Mouse (Mus musculus): ENCODE results near the gene Ewsr1. TPM values are rescaled to one million over a fixed set of nuclear protein-coding genes. Genes with fewer than 3 reads are reported as not detected.

Ewsr1 gene
- polyA plus RNA-seq, 1 experiment: 769 TPM

- no peak overlapping the region for H3K4me3 ChIP-seq (ENCODE audit: insufficient read depth, low read length)
- H3K4me1 ChIP-seq (ENCODE audit: control insufficient read depth, insufficient read depth, low read length): no peaks in the 10 kb centered on the region
- TF ChIP-seq POLR2A (IDR thresholded peaks at IDR 0.05; ENCODE audit: low read depth, low read length): no peak
- no peak for TF ChIP-seq CTCF (IDR thresholded peaks at IDR 0.05; ENCODE audit: borderline replicate concordance, insufficient read depth, low read length)
- no peak overlapping the region for H3K27ac ChIP-seq (ENCODE audit: insufficient read depth, low read length)
Observed at GRCm38 (mm10) chr11:5068126-5068971, 30.7 kb downstream of the Ewsr1 start.

GRCm38 (mm10) chr11:5067063-5067462 lies 32.0 kb downstream of the Ewsr1 start:
- TF ChIP-seq POLR2A (IDR thresholded peaks at IDR 0.05; ENCODE audit: low read depth, low read length): no peak
- TF ChIP-seq CTCF (IDR thresholded peaks at IDR 0.05; ENCODE audit: borderline replicate concordance, insufficient read depth, low read length): no peak
- H3K4me1 ChIP-seq (ENCODE audit: control insufficient read depth, insufficient read depth, low read length): peaks cover 2% of the 10 kb centered on the region; the same call in 1 of the 2 replicates
- H3K4me3 ChIP-seq (ENCODE audit: insufficient read depth, low read length): no peak overlapping the region
- H3K27ac ChIP-seq (ENCODE audit: insufficient read depth, low read length): no peak overlapping the region

- peak within 1 kb of the TSS; percentile 55 for H3K27ac ChIP-seq (ENCODE audit: insufficient read depth, low read length)
- H3K4me3 ChIP-seq (ENCODE audit: insufficient read depth, low read length): peak within 1 kb of the TSS; percentile 73
- peaks cover 2% of the 10 kb centered on the region; the same call in 1 of the 2 replicates for H3K4me1 ChIP-seq (ENCODE audit: control insufficient read depth, insufficient read depth, low read length)
- TF ChIP-seq POLR2A (IDR thresholded peaks at IDR 0.05; ENCODE audit: low read depth, low read length): peak; percentile 46
- peak; percentile 29; the same call in 1 of the 2 replicates for TF ChIP-seq CTCF (IDR thresholded peaks at IDR 0.05; ENCODE audit: borderline replicate concordance, insufficient read depth, low read length)
Observed at GRCm38 (mm10) chr11:5065056-5065821, 33.8 kb downstream of the Ewsr1 start, which contains the start of gene Gas2l1. Gene Gas2l1, minus strand, starts transcription at chr11:5065327.

- Histone ChIP-seq H3K27ac (ENCODE audit: insufficient read depth, low read length) (no peak overlapping the region), H3K4me1 (ENCODE audit: control insufficient read depth, insufficient read depth, low read length) (peaks cover 2% of the 10 kb centered on the region; the same call in 1 of the 2 replicates), H3K4me3 (ENCODE audit: insufficient read depth, low read length) (peak overlapping the region; percentile 73)
- TF ChIP-seq CTCF (IDR thresholded peaks at IDR 0.05; ENCODE audit: borderline replicate concordance, insufficient read depth, low read length) (no peak), POLR2A (IDR thresholded peaks at IDR 0.05; ENCODE audit: low read depth, low read length) (no peak)
Observed at GRCm38 (mm10) chr11:5064282-5065055, 34.6 kb downstream of the Ewsr1 start.

GRCm38 (mm10) chr11:5063561-5064281 lies 35.3 kb downstream of the Ewsr1 start:
- no peak for TF ChIP-seq CTCF (IDR thresholded peaks at IDR 0.05; ENCODE audit: borderline replicate concordance, insufficient read depth, low read length)
- TF ChIP-seq POLR2A (IDR thresholded peaks at IDR 0.05; ENCODE audit: low read depth, low read length): no peak
- Histone ChIP-seq H3K4me1 (ENCODE audit: control insufficient read depth, insufficient read depth, low read length) (peaks cover 2% of the 10 kb centered on the region; the same call in 1 of the 2 replicates), H3K4me3 (ENCODE audit: insufficient read depth, low read length) (peak overlapping the region; percentile 73), H3K27ac (ENCODE audit: insufficient read depth, low read length) (no peak overlapping the region)

GRCm38 (mm10) chr11:5062860-5063505 lies 36.1 kb downstream of the Ewsr1 start:
- peaks cover 2% of the 10 kb centered on the region; the same call in 1 of the 2 replicates for H3K4me1 ChIP-seq (ENCODE audit: control insufficient read depth, insufficient read depth, low read length)

GRCm38 (mm10) chr11:5062326-5062725 lies 36.7 kb downstream of the Ewsr1 start:
- H3K27ac ChIP-seq (ENCODE audit: insufficient read depth, low read length): no peak overlapping the region
- no peak for TF ChIP-seq CTCF (IDR thresholded peaks at IDR 0.05; ENCODE audit: borderline replicate concordance, insufficient read depth, low read length)
- TF ChIP-seq POLR2A (IDR thresholded peaks at IDR 0.05; ENCODE audit: low read depth, low read length): no peak
- H3K4me3 ChIP-seq (ENCODE audit: insufficient read depth, low read length): no peak overlapping the region
- peaks cover 2% of the 10 kb centered on the region; the same call in 1 of the 2 replicates for H3K4me1 ChIP-seq (ENCODE audit: control insufficient read depth, insufficient read depth, low read length)

More at GRCm38 (mm10) chr11:5062860-5063505, 36.1 kb downstream of the Ewsr1 start:
- H3K4me3 ChIP-seq (ENCODE audit: insufficient read depth, low read length): no peak overlapping the region
- H3K27ac ChIP-seq (ENCODE audit: insufficient read depth, low read length): no peak overlapping the region
- no peak for TF ChIP-seq CTCF (IDR thresholded peaks at IDR 0.05; ENCODE audit: borderline replicate concordance, insufficient read depth, low read length)
- no peak for TF ChIP-seq POLR2A (IDR thresholded peaks at IDR 0.05; ENCODE audit: low read depth, low read length)

- Histone ChIP-seq H3K27ac (ENCODE audit: insufficient read depth, low read length) (no peak overlapping the region), H3K4me3 (ENCODE audit: insufficient read depth, low read length) (no peak overlapping the region), H3K4me1 (ENCODE audit: control insufficient read depth, insufficient read depth, low read length) (peaks cover 2% of the 10 kb centered on the region; the same call in 1 of the 2 replicates)
- no peak for TF ChIP-seq CTCF (IDR thresholded peaks at IDR 0.05; ENCODE audit: borderline replicate concordance, insufficient read depth, low read length)
- TF ChIP-seq POLR2A (IDR thresholded peaks at IDR 0.05; ENCODE audit: low read depth, low read length): no peak
Observed at GRCm38 (mm10) chr11:5061413-5062139, 37.5 kb downstream of the Ewsr1 start.

Measured in embryonic fibroblast, embryonic 13.5 days (primary cell).